8 mouse cellular contexts compared by ENCODE assay signal in genomic region chr12:80379831-80380457, GRCm38 (mm10). TPM values are rescaled to one million over a fixed set of nuclear protein-coding genes. Genes with fewer than 3 reads are reported as not detected.
DNase-seq lines count a peak whose midpoint lies in the region; ATAC-seq and TF ChIP-seq lines count a peak whose summit lies in the region.

No protein-coding gene starts in this region.

- H3K27ac ChIP-seq in kidney, embryonic 16.5 days (ENCODE audit: low read length): no peak overlapping the region
- H3K27ac ChIP-seq in kidney, adult 2 months (ENCODE audit: insufficient read depth, low read depth, low read length): no peak overlapping the region
- H3K27ac ChIP-seq in heart, postnatal 0 days (ENCODE audit: low read depth): peak overlapping the region; percentile 10
- 0 out of 2 replicates have a peak overlapping the region, but pooled peaks have one; percentile 19 for H3K27ac ChIP-seq in olfactory bulb, adult 2 months (ENCODE audit: insufficient read depth, low read depth, low read length)
- no peak overlapping the region; the same call in 1 of the 2 replicates for H3K27ac ChIP-seq in gastrocnemius, adult 2 months

- H3K4me1 ChIP-seq in kidney, embryonic 16.5 days (ENCODE audit: insufficient read depth, low read length): 0 out of 2 replicates have a peak, but pooled peaks cover 9% of the 10 kb centered on the region
- H3K4me1 ChIP-seq in kidney, adult 2 months (ENCODE audit: control insufficient read depth, insufficient read depth, low read length): no peaks in the 10 kb centered on the region
- H3K4me1 ChIP-seq in heart, postnatal 0 days (ENCODE audit: control insufficient read depth, insufficient read depth): peaks cover 5% of the 10 kb centered on the region
- peaks cover 7% of the 10 kb centered on the region for H3K4me1 ChIP-seq in olfactory bulb, adult 2 months (ENCODE audit: control insufficient read depth, insufficient read depth, low read length)

- TF ChIP-seq EP300 in heart, postnatal 0 days (IDR thresholded peaks at IDR 0.05; ENCODE audit: low read depth): no peak

- H3K27me3 ChIP-seq in kidney, embryonic 16.5 days (ENCODE audit: insufficient read depth, low read length): no peaks in the 10 kb centered on the region
- no peaks in the 10 kb centered on the region for H3K27me3 ChIP-seq in kidney, adult 2 months (replicated peaks; ENCODE audit: control insufficient read depth, insufficient read depth, low read length)
- H3K27me3 ChIP-seq in heart, postnatal 0 days (ENCODE audit: control insufficient read depth, insufficient read depth, low read length): no peaks in the 10 kb centered on the region

- H3K4me3 ChIP-seq in kidney, embryonic 16.5 days (ENCODE audit: low read length): no peak overlapping the region
- H3K4me3 ChIP-seq in kidney, adult 2 months (ENCODE audit: insufficient read depth, low read depth, low read length): no peak overlapping the region
- H3K4me3 ChIP-seq in heart, postnatal 0 days (ENCODE audit: low read depth, low read length): no peak overlapping the region
- no peak overlapping the region for H3K4me3 ChIP-seq in olfactory bulb, adult 2 months (ENCODE audit: insufficient read depth, low read depth, low read length)
- no peak overlapping the region for H3K4me3 ChIP-seq in gastrocnemius, adult 2 months

- DNase-seq in kidney, adult 2 months: no peak
- DNase-seq in cerebellum, adult 9-11 months: peak; percentile 47
- DNase-seq in heart, postnatal 0 days (ENCODE audit: low spot score): peak; percentile 44
- peak; percentile 60 to 70 for DNase-seq in lung, adult 18-20 months
- DNase-seq in gastrocnemius, adult 2 months: no peak

- H3K9ac ChIP-seq in kidney, embryonic 16.5 days (replicated peaks; ENCODE audit: low read length): no peak overlapping the region
- no peak overlapping the region for H3K9ac ChIP-seq in heart, postnatal 0 days (replicated peaks; ENCODE audit: low read depth, low read length)

- intact Hi-C loops in gastrocnemius, adult 2 months (cut with DNase I): loop anchor here (5.0 kb wide), 1 partner anchor 223 kb away; no protein-coding TSS in a partner anchor

- peaks cover 22% of the 10 kb centered on the region for H3K36me3 ChIP-seq in kidney, embryonic 16.5 days (ENCODE audit: insufficient read depth, low read length)
- no peaks in the 10 kb centered on the region for H3K36me3 ChIP-seq in kidney, adult 2 months (ENCODE audit: control insufficient read depth, insufficient read depth, low read length)
- peaks cover 11% of the 10 kb centered on the region for H3K36me3 ChIP-seq in heart, postnatal 0 days (replicated peaks; ENCODE audit: control insufficient read depth, insufficient read depth, low read length)

- no peak for TF ChIP-seq POLR2A in kidney, adult 2 months (IDR thresholded peaks at IDR 0.05; ENCODE audit: low read depth, low read length)
- TF ChIP-seq POLR2A in olfactory bulb, adult 2 months (IDR thresholded peaks at IDR 0.05; ENCODE audit: insufficient read depth, low read depth, low read length): no peak

- H3K9me3 ChIP-seq in kidney, embryonic 16.5 days (ENCODE audit: low read length): no peaks in the 10 kb centered on the region
- H3K9me3 ChIP-seq in heart, postnatal 0 days (replicated peaks; ENCODE audit: control insufficient read depth, low read length): no peaks in the 10 kb centered on the region

- ATAC-seq in kidney, embryonic 16.5 days (ENCODE audit: low FRiP score, low TSS enrichment): peak; percentile 55; the same call in 1 of the 2 replicates
- ATAC-seq in heart, postnatal 0 days (ENCODE audit: insufficient read depth, low read depth): peak; percentile 59
- ATAC-seq in erythroid progenitor cell, adult 5-6 weeks (replicated peaks; ENCODE audit: low FRiP score, poor library complexity, severe bottlenecking): no peak

- 91% methylated on average over 10 of the region's 10 CpGs for WGBS in kidney, embryonic 16.5 days
- 90% methylated on average over 10 of the region's 10 CpGs for WGBS in kidney, adult 2 months
- 87% methylated on average over 10 of the region's 10 CpGs for WGBS in heart, postnatal 0 days
- 85% methylated on average over 10 of the region's 10 CpGs for WGBS in olfactory bulb, adult 2 months

- no peak overlapping the region for H3K4me2 ChIP-seq in kidney, embryonic 16.5 days (replicated peaks; ENCODE audit: low read depth, low read length)
- no peak overlapping the region for H3K4me2 ChIP-seq in heart, postnatal 0 days (ENCODE audit: low read depth, low read length)

- TF ChIP-seq CTCF in kidney, adult 2 months (conservative IDR thresholded peaks at IDR 0.05; ENCODE audit: insufficient read depth, insufficient read length, low read depth, low read length): no peak
- no peak for TF ChIP-seq CTCF in heart, postnatal 0 days (IDR thresholded peaks at IDR 0.05; ENCODE audit: low read depth)
- TF ChIP-seq CTCF in olfactory bulb, adult 2 months (IDR thresholded peaks at IDR 0.05; ENCODE audit: insufficient read depth, low read depth, low read length): no peak
- no peak for TF ChIP-seq CTCF in gastrocnemius, adult 2 months (IDR thresholded peaks at IDR 0.05)

RNA-seq across cellular contexts. Expression of gene Dcaf5, which starts 56.5 kb away (rescaled TPM):
- polyA plus RNA-seq in kidney, embryonic 16.5 days (2015; fragmentation: Nextera tagmentation; extraction: Ambion mirVana): 12.7 and 13.1 TPM in 2 replicates
- 17.0 and 17.2 TPM in 2 replicates for polyA plus RNA-seq in kidney, adult 2 months (2012; rRNA removed)
- total RNA-seq in heart, postnatal 0 days (2014; rRNA removed; ENCODE audit: low replicate concordance): 22.0 and 25.0 TPM in 2 replicates
- 7.1 and 7.9 TPM in 2 replicates for polyA plus RNA-seq in heart, postnatal 0 days (2015; fragmentation: Nextera tagmentation; extraction: Ambion mirVana)
- polyA plus RNA-seq in olfactory bulb, adult 2 months (2012; ENCODE audit: insufficient read depth, insufficient read length, low replicate concordance, missing spikeins): not detected in 2 replicates
- 1.3 and 20.2 TPM in 2 replicates for total RNA-seq in erythroid progenitor cell, adult 5-6 weeks (2015; ENCODE audit: low replicate concordance)
- total RNA-seq in erythroid progenitor cell, adult 5-6 weeks (2017; ENCODE audit: low replicate concordance): 2.4 and 3.2 TPM in 2 replicates
- total RNA-seq in gastrocnemius, adult 2 months (2021): 10 to 100 TPM; 39.4 to 50.8 TPM

Comparison
In these comparisons a context has a peak if more than half of its experiments do, and no peak if none do; other contexts are left out.
1. H3K27ac ChIP-seq: peak in heart, postnatal 0 days (single experiment) and olfactory bulb, adult 2 months (single experiment); none in kidney, embryonic 16.5 days (single experiment), kidney, adult 2 months (single experiment) and gastrocnemius, adult 2 months (single experiment).
2. DNase-seq: peak in cerebellum, adult 9-11 months (single experiment), heart, postnatal 0 days (single experiment) and lung, adult 18-20 months (2 of 2); none in kidney, adult 2 months (single experiment) and gastrocnemius, adult 2 months (single experiment).